Mouse (Mus musculus): Measurements from ENCODE around the gene Ccdc125. TPM values are rescaled to one million over a fixed set of nuclear protein-coding genes. Genes with fewer than 3 reads are reported as not detected.

Ccdc125 gene
- total RNA-seq (2023), result 10 to 100 TPM; 51.3 to 51.4 TPM

DNA sequence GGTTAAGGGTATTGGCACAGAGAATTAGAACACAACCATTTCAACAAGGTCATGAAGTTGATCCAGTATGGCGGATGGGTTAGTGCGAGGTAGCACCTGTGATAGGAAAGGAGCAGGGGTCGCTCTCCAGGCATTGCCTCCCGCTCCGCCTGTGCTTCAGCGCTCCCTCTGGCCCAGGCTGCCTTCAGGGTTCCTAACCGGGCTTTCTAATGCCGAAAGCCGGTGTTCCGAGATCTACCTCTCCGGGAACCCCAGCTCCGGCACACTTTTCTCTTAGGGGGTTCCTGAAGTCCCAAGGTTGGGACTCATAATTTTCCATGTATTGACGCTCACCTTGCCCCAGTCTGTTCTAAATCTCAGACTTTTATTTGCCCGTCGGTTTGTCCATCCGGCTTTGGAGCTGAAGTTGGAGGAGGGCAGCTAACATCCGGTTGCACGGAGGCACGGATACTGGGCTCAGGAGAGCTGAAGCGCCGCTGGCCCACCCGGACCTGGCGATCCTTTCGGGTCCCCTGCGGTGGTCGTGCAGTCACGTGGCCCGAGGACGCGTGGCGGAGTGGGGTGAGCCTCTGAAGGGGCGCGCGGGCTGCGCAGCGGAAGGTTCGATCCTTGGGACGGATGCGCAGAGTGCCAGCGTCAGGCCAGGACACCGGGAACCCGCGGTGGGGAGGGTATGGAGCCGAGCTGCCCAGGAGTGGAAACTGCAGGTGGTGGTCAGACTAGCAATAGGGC is at the start of gene Ccdc125:
Gene Ccdc125 (plus strand): TSS at position 427 of the 732 bp plus-strand sequence.

DNA sequence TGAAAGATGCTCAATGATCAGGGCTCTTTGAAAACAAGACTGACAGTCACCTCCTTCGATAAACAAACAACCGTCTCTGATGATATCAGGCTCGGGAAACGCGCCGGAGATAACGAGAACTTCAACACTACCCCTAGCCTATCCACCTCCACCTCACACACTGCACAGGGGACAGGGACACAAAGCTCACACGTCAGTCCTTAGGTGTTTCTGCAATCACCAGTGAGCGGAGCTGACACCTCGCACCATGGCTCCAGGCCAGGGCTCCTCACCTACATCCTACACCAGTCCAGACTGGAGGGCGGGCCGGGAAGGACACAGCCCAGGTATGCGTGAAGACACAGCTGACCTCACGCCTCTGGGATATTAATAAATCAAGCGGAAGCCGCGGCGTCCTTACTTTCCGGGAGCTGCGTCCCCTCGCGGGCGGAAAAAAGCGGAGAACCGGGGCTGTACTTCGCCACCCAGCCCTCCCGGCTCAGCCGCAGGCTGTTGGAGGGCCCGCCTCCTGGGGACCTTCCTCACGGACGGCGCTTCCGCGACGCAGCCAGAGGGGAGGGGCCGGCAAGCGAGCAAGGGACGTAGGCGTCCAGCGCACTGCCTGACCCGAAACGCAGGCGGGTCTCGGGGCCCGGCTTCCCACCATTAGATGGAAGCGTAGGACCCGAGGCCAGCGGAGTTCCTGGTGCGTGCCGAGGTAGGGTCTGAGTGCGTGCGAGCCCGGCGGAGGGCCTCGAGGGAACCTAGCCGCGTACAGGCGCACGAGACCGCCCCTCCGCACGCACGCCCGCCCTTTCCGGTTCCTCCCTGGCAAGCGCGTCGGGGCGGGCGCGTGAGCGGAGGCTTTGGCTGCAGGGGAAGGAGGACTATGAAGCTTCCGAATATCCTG is 18.7 kb upstream of the Ccdc125 start, which contains the start of the genes Ak6 and Rad17:
Gene Ak6 (plus strand): TSS at position 430 of the 889 bp plus-strand sequence.
Gene Rad17 (minus strand): TSS at position 502 of the 889 bp plus-strand sequence.

DNA sequence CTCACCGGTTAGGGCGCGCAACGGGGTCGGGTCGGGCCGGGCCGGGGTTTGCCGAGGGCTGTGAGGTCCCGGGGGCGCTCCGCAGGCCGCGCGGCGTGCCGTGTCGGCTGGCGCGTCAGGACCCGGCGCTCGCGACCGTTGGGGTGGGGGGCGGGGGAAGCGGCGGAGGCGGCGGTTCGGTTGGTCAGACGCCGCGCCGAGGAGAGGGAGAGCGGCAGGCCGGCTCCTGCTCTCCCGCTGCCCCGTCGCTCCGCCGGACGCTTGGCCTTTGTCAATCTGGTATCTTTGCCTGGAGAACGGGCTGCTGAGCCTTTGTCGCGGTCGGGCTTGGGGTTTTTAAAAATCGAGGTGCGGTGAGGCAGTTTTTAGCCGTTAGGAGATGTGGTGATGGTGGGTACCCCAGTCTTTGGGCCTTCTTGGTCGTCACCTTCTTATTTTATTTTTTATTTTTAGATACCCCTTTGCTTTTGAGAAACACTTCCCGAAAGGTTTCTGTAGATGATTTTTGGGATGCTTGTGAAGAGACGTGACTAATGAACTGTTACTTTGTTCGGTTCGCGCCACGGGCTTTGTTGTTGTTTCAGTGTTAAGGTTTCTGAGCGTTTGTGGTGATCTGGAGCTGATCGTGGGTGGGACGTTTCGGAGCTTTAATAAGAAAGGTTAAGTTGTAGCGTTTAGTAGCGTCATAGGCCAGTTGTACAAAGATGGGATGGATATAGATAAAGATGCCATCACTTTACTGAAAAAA is 17.9 kb upstream of the Ccdc125 start, which contains the start of gene Taf9:
Gene Taf9 (plus strand): TSS at position 141 of the 748 bp plus-strand sequence.

DNA sequence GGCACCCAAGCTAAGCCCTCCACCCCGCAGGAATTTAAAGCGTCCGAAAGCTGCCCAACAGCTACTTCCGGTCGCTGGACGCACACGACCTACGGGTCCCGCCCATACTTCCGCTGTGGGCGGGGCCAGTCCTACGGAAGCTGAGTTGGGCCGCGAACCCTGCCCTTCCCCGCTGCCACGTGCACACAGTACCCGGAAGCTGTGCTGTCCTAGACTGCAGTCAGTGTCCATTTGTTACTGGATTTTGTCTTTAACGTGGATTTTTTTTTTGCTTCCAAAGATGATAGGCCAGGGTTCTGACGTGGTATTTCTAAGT is 61.3 kb downstream of the Ccdc125 start, which contains the start of gene Cdk7:
Gene Cdk7 (minus strand): TSS at position 79 of the 316 bp plus-strand sequence.

DNA sequence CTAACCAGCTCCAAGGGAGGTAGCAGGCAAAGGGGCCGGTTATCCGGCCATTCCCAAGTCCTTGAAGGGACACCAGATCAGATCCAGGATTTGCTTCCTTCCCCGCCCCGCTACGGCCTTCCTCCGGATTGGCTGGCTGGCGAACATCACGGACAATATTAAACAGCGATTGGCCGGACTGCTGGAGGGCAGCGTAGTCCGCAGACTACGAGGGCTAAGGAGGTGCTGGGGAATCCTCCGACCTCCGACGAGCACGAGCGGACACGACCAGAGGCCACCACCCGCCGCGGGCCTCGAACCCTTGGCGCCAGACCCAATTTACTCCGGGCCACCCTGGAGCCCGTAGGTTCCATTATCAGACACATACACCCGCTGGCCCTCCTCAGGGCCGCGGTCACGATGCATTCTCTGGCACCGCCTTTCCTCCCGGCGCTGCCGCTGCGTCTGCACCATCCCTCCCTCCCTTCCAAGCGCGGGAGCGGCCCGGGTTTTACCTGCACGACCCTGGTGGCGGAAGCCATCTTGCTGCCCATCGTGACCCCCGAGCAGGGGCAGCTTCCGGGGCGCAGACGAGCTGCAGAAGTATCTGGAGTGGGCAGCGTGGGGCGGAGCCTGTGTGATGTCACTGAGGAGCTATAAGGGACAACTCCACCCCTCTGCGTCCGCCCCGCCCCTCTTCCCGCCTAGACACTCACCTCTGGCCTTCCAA is 74.7 kb downstream of the Ccdc125 start, which contains the start of gene Mrps36:
Gene Mrps36 (minus strand): TSS at position 624 of the 709 bp plus-strand sequence.

Other genes starting within 250 kb of the Ccdc125 start
- gene Naip1, start 216.8 kb upstream of the Ccdc125 start, total RNA-seq (2023), result 1 to 10 TPM; 1.6 to 2.2 TPM
- 10 to 100 TPM; 14.9 to 16.5 TPM for gene Gtf2h2, start 177.1 kb upstream of the Ccdc125 start, total RNA-seq (2023)
- not detected for gene Ocln, start 117.0 kb upstream of the Ccdc125 start, total RNA-seq (2023)
- gene Marveld2, start 52.7 kb upstream of the Ccdc125 start, total RNA-seq (2023), result under 1 TPM; 0.31 to 0.37 TPM
- 10 to 100 TPM; 62.0 to 70.0 TPM for gene Ak6, start 18.7 kb upstream of the Ccdc125 start, total RNA-seq (2023)
- 10 to 100 TPM; 19.9 to 20.1 TPM for gene Rad17, start 18.7 kb upstream of the Ccdc125 start, total RNA-seq (2023)
- 10 to 100 TPM; 10.7 to 13.8 TPM for gene Taf9, start 18.1 kb upstream of the Ccdc125 start, total RNA-seq (2023)
- 10 to 100 TPM; 16.9 to 19.4 TPM for gene Cdk7, start 61.2 kb downstream of the Ccdc125 start, total RNA-seq (2023)
- 10 to 100 TPM; 18.9 to 25.2 TPM for gene Mrps36, start 74.9 kb downstream of the Ccdc125 start, total RNA-seq (2023)
- gene Cenph, start 106.2 kb downstream of the Ccdc125 start, total RNA-seq (2023), result 10 to 100 TPM; 15.2 to 18.3 TPM
- gene Ccnb1, start 116.9 kb downstream of the Ccdc125 start, total RNA-seq (2023), result 10 to 100 TPM; 76.9 to 88.0 TPM
- 10 to 100 TPM; 25.6 to 27.0 TPM for gene Slc30a5, start 163.7 kb downstream of the Ccdc125 start, total RNA-seq (2023)

All from neutrophil, adult 83 days (primary cell).